Mouse (Mus musculus) granulocyte monocyte progenitor cell, adult 5-6 weeks (primary cell): ENCODE data around the gene Batf. TPM values are rescaled to one million over a fixed set of nuclear protein-coding genes. Genes with fewer than 3 reads are reported as not detected.
A peak's percentile ranks its signal among the peaks of the same experiment; 100 is the strongest.

Experiments used
- ATAC-seq: replicated peaks from 2 replicates; pipeline ENCODE4 v1.8.0; 2016; ENCODE audit warnings: mild to moderate bottlenecking, moderate TSS enrichment, inconsistent platforms; ENCODE audit not compliant: poor library complexity, severe bottlenecking
- total RNA-seq, 2 experiments: library from RNA; stranded (forward) in 1 of 2; stranded (reverse) in 1 of 2; fragments of 200-712, 200-1000 nt in 1 of 2; fragments of >200 nt in 1 of 2; fragmentation: Nextera tagmentation in 1 of 2; gene quantifications; 2 replicates each; pipeline ENCODE4 v1.2.3; 2014 to 2017

The Batf gene
- total RNA-seq, 2 experiments from 2014 or later = 22.2 to 31.1 TPM

DNA sequence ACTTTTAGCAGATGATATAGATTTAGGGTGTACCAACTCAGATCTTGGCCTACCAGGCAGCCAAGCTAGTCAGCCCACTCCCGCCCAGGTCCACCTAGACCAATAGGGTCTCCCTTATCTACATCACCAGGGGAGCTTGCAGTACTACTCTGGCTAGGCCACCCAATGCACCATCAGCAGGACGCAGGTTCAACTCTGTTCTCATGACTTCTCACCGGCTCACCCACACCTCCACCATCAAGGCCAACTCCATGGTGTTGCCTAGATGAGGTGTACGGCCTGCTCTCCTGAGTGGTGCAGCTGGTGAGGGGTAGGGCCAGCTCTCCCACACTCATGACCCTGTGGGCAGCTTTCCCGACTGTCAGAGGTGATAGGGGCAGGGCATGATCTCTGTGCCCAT is 27.7 kb downstream of the Batf start:
- no peak for ATAC-seq

- no peak for ATAC-seq
Measured at GRCm38 (mm10) chr12:85725306-85725705, 38.8 kb downstream of the Batf start.

DNA sequence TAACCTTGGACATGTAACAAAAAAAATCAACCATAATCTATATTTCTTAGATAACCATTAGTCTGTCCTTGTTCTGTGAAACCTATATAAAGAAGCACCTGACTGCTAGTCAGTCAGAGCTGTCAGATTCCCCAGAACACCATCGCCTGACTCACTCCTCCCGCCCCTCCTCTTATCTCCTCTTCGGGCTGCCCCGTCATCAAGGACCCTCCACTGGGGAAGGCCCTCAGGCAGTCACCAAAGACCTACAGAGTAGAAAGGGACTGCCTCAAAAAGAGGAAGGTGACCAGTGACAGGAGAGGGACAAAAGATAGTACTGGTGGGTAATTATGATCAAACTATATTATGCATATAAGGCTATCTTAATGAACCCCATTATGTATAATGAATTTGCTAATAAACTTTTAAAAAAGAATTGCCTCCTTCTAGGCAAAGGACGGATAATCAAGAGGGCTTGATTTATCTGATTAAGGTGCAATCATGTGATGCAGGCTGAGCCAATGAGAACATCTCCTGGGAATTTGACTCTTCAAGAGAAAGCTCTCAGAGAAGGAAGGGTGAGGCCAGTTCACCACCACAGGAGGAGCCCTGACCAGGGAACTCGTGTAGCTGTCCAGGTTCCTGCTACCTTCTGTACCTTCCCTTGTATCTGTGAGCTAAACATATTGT is 40.4 kb downstream of the Batf start:
- no peak for ATAC-seq

DNA sequence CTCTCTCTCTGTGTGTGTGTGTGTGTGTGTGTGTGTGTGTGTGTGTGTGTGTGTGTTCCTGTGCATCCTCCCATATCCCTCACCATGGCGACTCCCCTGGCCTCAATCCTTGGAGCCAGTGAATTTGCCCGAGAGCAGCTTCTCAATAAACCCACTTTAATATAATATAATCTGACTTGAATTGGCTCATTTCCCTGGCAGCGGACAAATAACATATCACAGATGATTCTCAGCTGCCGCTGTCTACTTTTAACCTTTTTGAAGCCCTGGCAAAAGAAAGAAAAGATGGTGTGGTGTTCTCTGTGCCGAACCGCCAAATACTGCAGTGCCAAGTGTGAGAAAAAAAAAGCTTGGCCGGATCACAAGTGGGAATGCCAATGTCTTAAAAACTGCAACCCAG is 41.7 kb downstream of the Batf start:
- no peak for ATAC-seq

- peak; percentile 87 for ATAC-seq
Measured at GRCm38 (mm10) chr12:85729022-85729944, 42.8 kb downstream of the Batf start.

GRCm38 (mm10) chr12:85729945-85730290 is 43.4 kb downstream of the Batf start:
- ATAC-seq = no peak

DNA sequence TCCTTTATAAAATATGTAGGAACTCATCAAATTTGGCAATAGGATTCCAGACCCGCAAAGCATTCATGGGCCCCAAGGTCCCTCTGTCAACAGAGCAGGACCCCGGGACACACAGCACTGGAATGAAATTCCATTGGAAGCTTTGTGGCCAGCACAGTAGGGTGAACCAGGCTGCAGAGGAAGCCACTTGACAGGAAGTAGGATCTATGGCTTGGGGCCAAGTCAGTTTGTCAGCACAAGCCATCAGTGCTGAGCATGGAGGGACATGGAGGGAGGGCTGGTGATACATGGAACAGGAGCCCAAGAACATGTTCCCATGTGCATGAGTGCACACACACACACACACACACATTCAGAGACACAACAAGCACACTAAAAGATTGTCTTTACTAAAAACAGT is 49.7 kb downstream of the Batf start:
- no peak for ATAC-seq

- no peak for ATAC-seq
Measured at GRCm38 (mm10) chr12:85736960-85737359, 50.5 kb downstream of the Batf start.

- ATAC-seq = peak; percentile 93
Measured at GRCm38 (mm10) chr12:85745827-85746695, 59.6 kb downstream of the Batf start, which contains the start of gene Flvcr2. TSS of gene Flvcr2 (plus strand) at chr12:85746539.

GRCm38 (mm10) chr12:85746696-85747219 is 60.3 kb downstream of the Batf start:
- 0 out of 2 replicates have a peak, but pooled peaks have one; percentile 3 for ATAC-seq

DNA sequence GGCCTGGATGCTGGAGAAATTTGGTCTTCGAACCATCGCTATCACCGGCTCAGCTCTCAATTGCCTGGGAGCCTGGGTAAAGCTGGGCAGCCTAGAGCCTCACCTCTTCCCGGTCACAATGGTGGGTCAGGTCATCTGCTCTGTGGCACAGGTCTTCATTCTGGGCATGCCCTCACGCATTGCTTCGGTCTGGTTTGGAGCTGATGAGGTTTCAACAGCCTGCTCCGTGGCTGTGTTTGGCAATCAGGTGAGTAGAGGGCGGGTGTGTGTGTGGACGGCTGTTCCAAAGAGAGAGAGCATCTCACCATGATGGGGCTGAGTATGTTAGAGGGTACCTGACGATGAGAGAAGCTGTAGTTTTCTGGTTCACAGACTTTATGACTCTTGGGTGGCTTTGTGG is 60.9 kb downstream of the Batf start:
- no peak for ATAC-seq

DNA sequence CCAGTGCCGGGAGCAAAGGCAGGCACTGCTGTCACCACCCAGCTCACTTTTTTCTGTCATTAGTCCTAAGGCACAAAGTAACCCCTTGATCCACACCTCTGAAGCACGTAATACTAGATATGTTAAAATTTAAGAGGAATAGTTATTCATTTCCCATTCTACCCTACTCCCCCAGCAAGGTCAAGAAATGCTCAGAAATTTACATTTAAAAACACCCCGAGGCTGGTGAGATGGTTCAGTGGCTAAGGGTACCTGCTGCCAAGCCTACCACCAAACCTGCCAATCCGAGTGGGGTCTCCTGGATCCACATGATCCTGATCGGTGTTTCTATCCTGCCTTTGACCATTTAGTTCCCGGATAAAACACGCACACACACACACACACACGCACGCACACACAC is 63.4 kb downstream of the Batf start:
- ATAC-seq = no peak

DNA sequence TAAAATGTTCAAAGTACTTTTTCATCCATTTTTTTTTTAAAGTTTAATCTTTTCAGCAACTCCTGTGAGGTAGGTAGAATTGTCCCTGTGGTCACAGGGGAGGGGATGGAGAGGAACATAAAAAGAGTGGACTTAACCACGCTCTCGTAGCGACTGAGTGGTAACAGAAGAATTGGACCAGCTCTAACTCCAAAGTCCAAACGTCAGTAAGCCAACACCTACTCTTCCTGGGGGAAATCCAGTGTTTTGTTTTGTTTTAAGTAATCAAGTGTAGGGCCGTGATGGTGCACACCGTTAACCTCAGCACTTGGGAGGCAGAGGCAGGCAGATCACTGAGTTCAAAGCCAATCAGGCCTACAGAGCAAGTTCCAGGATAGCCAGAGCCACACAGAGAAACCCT is 65.6 kb downstream of the Batf start:
- no peak for ATAC-seq

DNA sequence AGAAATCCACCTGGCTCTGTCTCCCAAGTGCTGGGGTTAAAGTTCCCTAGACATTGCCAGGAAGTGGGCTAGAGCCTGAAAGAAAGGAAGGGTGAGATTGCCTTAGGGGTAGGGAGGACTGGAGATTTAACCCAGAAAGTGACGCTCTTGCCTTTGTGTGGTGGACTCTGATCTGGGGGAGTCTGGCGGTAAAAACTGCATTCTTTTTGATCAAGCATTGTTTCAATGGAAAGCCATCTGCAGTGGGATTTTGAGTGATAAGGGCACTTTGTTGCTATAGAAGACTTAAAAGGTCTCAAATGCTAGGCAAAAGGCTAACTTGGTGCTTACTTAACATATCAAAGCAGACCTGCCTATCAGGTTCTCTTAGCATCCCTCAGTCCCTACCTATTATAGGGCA is 66.8 kb downstream of the Batf start:
- no peak for ATAC-seq

GRCm38 (mm10) chr12:85754611-85755265 is 68.3 kb downstream of the Batf start:
- no peak for ATAC-seq

DNA sequence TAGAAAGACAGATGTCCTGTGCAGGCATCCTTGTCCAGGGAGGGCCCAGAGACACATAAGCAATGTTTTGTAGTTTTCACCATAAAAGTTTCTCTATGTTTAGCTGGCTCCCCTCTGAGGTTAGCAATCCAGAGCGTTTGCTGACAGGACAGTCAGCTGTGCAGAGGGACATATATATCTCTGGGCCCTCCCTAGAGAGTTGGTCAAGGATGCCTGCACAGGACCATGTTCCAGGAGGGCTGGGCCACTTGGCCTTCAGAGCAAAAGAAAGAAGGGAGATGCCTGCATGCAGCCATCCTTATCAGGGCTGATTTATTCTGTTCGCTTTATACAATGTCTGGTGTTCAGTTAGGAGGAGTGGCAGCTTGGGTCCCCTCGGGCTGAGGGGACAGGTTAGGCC is 70.0 kb downstream of the Batf start:
- ATAC-seq = no peak

DNA sequence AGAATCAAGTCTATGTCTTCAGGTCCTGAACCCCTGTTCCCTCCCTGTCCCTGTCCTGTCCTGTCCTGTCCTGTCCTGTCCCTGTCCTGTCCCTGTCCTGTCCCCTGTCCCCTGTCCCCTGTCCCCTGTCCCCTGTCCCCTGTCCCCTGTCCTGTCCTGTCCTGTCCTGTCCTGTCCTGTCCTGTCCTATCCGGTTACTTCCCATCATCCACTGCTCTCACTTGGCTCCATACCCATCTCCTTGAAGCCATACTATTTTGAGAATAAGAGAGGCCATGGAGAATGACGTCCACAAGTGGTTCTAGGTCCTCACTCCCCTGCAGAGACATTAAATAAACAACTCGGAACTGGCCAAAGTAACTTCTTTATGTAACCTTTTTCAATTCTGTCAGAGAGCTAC is 70.6 kb downstream of the Batf start:
- ATAC-seq = no peak
